Mouse (Mus musculus) intestine, embryonic 16.5 days (tissue): ENCODE measurements around the gene Skint5. TPM values are rescaled to one million over a fixed set of nuclear protein-coding genes. Genes with fewer than 3 reads are reported as not detected.
"Not testable (repeated sequence)": the region's sequence is repeated elsewhere in the genome, so short reads cannot be mapped to it uniquely, and the experiment has no call there.

Experiments
- ATAC-seq: fragments of 200-750 bp; cut with Nextera tagmentation; 2 replicates; pipeline ENCODE4 v1.8.0; 2017; ENCODE audit warnings: moderate TSS enrichment, moderate library complexity
- H3K27ac ChIP-seq: fragments of 300-500 bp; sonication (generic); 2 replicates; pipeline ENCODE4 v1.5.1; 2014; ENCODE audit warnings: mild to moderate bottlenecking, low read length
- H3K27me3 ChIP-seq: fragments of 300-500 bp; sonication (generic); replicated peaks from 2 replicates; pipeline ENCODE4 v1.6.1; 2014; ENCODE audit warnings: low read length, control low read depth, mixed read lengths; ENCODE audit not compliant: control insufficient read depth, insufficient read depth
- H3K36me3 ChIP-seq: fragments of 300-500 bp; sonication (generic); 2 replicates; pipeline ENCODE4 v1.6.1; 2014; ENCODE audit warnings: low read length, control low read depth; ENCODE audit not compliant: control insufficient read depth, insufficient read depth
- H3K4me1 ChIP-seq: fragments of 300-500 bp; sonication (generic); 2 replicates; pipeline ENCODE4 v1.6.1; 2014; ENCODE audit warnings: low read length, control low read depth, mixed read lengths; ENCODE audit not compliant: control insufficient read depth, insufficient read depth
- H3K4me2 ChIP-seq: fragments of 300-500 bp; sonication (generic); 2 replicates; pipeline ENCODE4 v1.6.1; 2014; ENCODE audit warnings: low read depth, low read length, control low read depth
- H3K4me3 ChIP-seq: fragments of 300-500 bp; sonication (generic); 2 replicates; pipeline ENCODE4 v1.5.1; 2014; ENCODE audit warnings: mild to moderate bottlenecking, low read length
- H3K9ac ChIP-seq: fragments of 300-500 bp; sonication (generic); 2 replicates; pipeline ENCODE4 v1.6.1; 2014; ENCODE audit warnings: low read depth, low read length
- H3K9me3 ChIP-seq: fragments of 300-500 bp; sonication (generic); 2 replicates; pipeline ENCODE4 v1.6.1; 2016; ENCODE audit warnings: low read length, control low read depth; ENCODE audit not compliant: control insufficient read depth
- WGBS: fragments of 180-500 bp; shearing (Covaris S2); extraction: QIAGEN DNeasy Blood & Tissue Kit; methylation state at CpG from one replicate; pipeline ENCODE4 v1.1.7; 2014; 5-methylcytosine and 5-hydroxymethylcytosine counted together
- polyA plus RNA-seq: library from polyadenylated mRNA; unstranded; fragments of >200 nt; fragmentation: Nextera tagmentation; extraction: Ambion mirVana; gene quantifications from 2 replicates; pipeline ENCODE4 v1.2.1, GENCODE M21; 2015

Gene Skint5
- polyA plus RNA-seq: not detected in 2 replicates

- H3K27ac ChIP-seq: no peak within 1 kb of the TSS
- no peaks in the 10 kb centered on the region for H3K36me3 ChIP-seq
- no peak within 1 kb of the TSS for H3K4me3 ChIP-seq
- no peaks in the 10 kb centered on the region for H3K4me1 ChIP-seq
- no peak within 1 kb of the TSS for H3K9ac ChIP-seq
- no peaks in the 10 kb centered on the region for H3K9me3 ChIP-seq
- H3K27me3 ChIP-seq: no peaks in the 10 kb centered on the region
- no peak for ATAC-seq
- no peak within 1 kb of the TSS for H3K4me2 ChIP-seq
- WGBS: 85% methylated on average over 3 of the region's 3 CpGs
These were observed at the start of gene Skint5 for GRCm38 (mm10) chr4:113999403-113999802. TSS of gene Skint5 (minus strand) at chr4:113999503.

- H3K4me1 ChIP-seq: no peaks in the 10 kb centered on the region
- no peak overlapping the region for H3K4me2 ChIP-seq
- peak; percentile 85 for ATAC-seq
- H3K27me3 ChIP-seq: no peaks in the 10 kb centered on the region
- H3K9ac ChIP-seq: no peak overlapping the region
- 57% methylated on average over 1 of the region's 1 CpGs for WGBS
- H3K27ac ChIP-seq: no peak overlapping the region
- no peaks in the 10 kb centered on the region for H3K36me3 ChIP-seq
- no peaks in the 10 kb centered on the region for H3K9me3 ChIP-seq
- H3K4me3 ChIP-seq: no peak overlapping the region
These were observed 42.0 kb downstream of the Skint5 start for GRCm38 (mm10) chr4:113957343-113957742.

DNA sequence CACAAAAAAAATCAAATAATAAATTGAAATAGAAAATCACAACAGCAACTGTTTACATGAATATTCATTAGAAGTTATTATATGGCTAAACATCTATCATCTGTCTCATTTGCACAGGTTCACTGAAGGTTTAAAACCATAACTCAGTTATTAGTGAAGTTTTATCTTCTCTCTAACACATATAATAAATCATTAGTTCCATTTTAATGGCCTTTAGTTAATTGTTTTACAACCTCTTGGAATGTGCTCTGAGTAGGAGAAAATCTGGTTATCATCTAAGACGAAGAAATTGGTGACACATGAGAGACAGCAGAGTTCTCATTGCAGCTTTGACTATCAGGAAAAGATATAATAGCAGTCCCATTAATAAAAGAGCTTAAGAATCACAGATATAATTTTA is 235.1 kb downstream of the Skint5 start:
- Histone ChIP-seq H3K36me3 (no peaks in the 10 kb centered on the region), H3K4me2 (no peak overlapping the region), H3K4me3 (no peak overlapping the region), H3K4me1 (no peaks in the 10 kb centered on the region), H3K27me3 (no peaks in the 10 kb centered on the region), H3K27ac (no peak overlapping the region), H3K9ac (no peak overlapping the region), H3K9me3 (no peaks in the 10 kb centered on the region)
- WGBS: 34% methylated on average over 1 of the region's 1 CpGs
- peak; percentile 87 for ATAC-seq

DNA sequence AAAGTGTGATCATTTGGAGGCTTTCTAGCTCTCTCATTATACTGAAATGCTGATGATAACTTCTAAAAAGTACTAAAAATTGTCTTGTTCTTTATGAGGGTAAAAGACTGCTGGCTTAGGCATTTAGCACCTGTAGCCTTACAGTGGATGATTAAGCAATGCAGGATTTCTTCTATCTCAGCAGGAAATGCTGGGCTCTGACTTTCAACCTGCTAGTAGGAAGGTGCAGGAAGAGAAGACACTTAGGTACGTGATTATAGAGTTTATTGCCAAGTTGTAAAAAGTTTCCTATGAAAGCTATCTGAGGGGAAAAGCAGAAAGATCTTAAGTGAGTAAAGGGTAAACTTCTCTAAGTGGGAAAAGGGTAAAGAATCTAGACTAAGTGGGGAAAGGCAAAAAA is 235.6 kb downstream of the Skint5 start:
- no peaks in the 10 kb centered on the region for H3K27me3 ChIP-seq
- 41% methylated on average over 1 of the region's 1 CpGs for WGBS
- H3K4me1 ChIP-seq: no peaks in the 10 kb centered on the region
- peak; percentile 97 for ATAC-seq
- no peaks in the 10 kb centered on the region for H3K36me3 ChIP-seq
- no peak overlapping the region for H3K9ac ChIP-seq
- no peaks in the 10 kb centered on the region for H3K9me3 ChIP-seq
- no peak overlapping the region for H3K4me3 ChIP-seq
- H3K27ac ChIP-seq: no peak overlapping the region
- H3K4me2 ChIP-seq: no peak overlapping the region

DNA sequence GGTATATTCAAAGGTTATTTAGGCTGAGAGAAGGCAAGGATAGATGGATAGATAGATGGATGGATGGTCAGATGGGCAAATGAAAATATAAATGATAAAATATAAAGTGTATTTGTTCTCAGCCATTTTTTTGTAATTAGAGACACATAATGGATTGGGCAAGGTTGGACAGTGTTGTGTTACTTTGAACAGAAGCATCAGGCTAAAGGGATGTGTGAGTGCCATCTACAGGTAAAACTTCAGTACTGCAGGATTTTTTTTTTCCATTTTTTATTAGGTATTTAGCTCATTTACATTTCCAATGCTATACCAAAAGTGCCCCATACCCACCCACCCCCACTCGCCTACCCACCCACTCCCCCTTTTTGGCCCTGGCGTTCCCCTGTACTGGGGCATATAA is 551.1 kb downstream of the Skint5 start:
- ATAC-seq, H3K9me3 ChIP-seq, H3K4me2 ChIP-seq, H3K4me3 ChIP-seq, H3K9ac ChIP-seq, H3K27ac ChIP-seq, H3K36me3 ChIP-seq, H3K27me3 ChIP-seq, H3K4me1 ChIP-seq: not testable (repeated sequence)
- WGBS: 67% methylated on average over 2 of the region's 2 CpGs

Other genes with a start within 250 kb of the Skint5 start
- gene Skint11, start 163.9 kb upstream of the Skint5 start, polyA plus RNA-seq: not detected in 2 replicates